Mouse (Mus musculus): ENCODE data around the gene Nbea.

- TF ChIP-seq CTCF (IDR thresholded peaks at IDR 0.05; ENCODE audit: borderline replicate concordance, control insufficient read depth, extremely low read depth, insufficient read depth, low read length, poor library complexity) (no peak), POLR2A (IDR thresholded peaks at IDR 0.05; ENCODE audit: control insufficient read depth, extremely low read depth, insufficient read depth, low read length, poor library complexity) (no peak)
Observed at GRCm38 (mm10) chr3:56039494-56039893, 144.0 kb downstream of the Nbea start.
